Comparison of ENCODE assay signal across 17 mouse cellular contexts in genomic region chrX:74645466-74646323, GRCm38 (mm10). TPM values are rescaled to one million over a fixed set of nuclear protein-coding genes. Genes with fewer than 3 reads are reported as not detected.
A peak's percentile ranks its signal among the peaks of the same experiment; 100 is the strongest.
DNase-seq lines count a peak whose midpoint lies in the region; ATAC-seq lines count a peak whose summit lies in the region.
"Not testable (repeated sequence)": the region's sequence is repeated elsewhere in the genome, so short reads cannot be mapped to it uniquely, and the experiment has no call there.
"Had no signal": no experiment of that assay in that cellular context is flagged by ENCODE, and none has a peak within 500 bp of the region (broad histone marks: within the 10 kb centered on the region; RNA-seq: fewer than 3 reads in every experiment).

Gm5640 (minus strand) TSS chrX:74645635.

- not testable (repeated sequence) for H3K4me2 ChIP-seq in liver, embryonic 16.5 days (ENCODE audit: low read depth, low read length); midbrain, embryonic 13.5 days (replicated peaks)

- H3K9me3 ChIP-seq in liver, embryonic 16.5 days (replicated peaks; ENCODE audit: control insufficient read depth, low read length); midbrain, embryonic 13.5 days: not testable (repeated sequence)

- H3K4me1 ChIP-seq in liver, embryonic 16.5 days (ENCODE audit: control insufficient read depth, low read depth, low read length); midbrain, embryonic 13.5 days (replicated peaks): not testable (repeated sequence)

- ATAC-seq in common myeloid progenitor, adult 5-6 weeks (replicated peaks; ENCODE audit: low read depth, poor library complexity, severe bottlenecking): peak; percentile 84
- ATAC-seq in granulocyte monocyte progenitor cell, adult 5-6 weeks (replicated peaks; ENCODE audit: poor library complexity, severe bottlenecking): peak; percentile 88
- peak; percentile 21; the same call in 1 of the 2 replicates for ATAC-seq in liver, embryonic 16.5 days (ENCODE audit: low read depth)
- ATAC-seq in midbrain, embryonic 13.5 days: peak; percentile 92

- H3K27me3 ChIP-seq in liver, embryonic 16.5 days (ENCODE audit: control insufficient read depth, insufficient read depth, low read depth, low read length); midbrain, embryonic 13.5 days: not testable (repeated sequence)

- peak; percentile 0 for DNase-seq in Muller cell, postnatal 12 days (ENCODE audit: inconsistent ontology term)
- DNase-seq in induced T-regulatory cell, adult 2 months (ENCODE audit: low read depth): peak; percentile 0
- peak; percentile 0 for DNase-seq in kidney, postnatal 14 days
- DNase-seq in right cerebral cortex, postnatal 4 days: peak; percentile 4

- H3K9ac ChIP-seq in liver, embryonic 16.5 days (ENCODE audit: low read depth, low read length); midbrain, embryonic 13.5 days (replicated peaks): not testable (repeated sequence)

- not testable (repeated sequence) for H3K27ac ChIP-seq in liver, embryonic 16.5 days (ENCODE audit: low read length); midbrain, embryonic 13.5 days

- WGBS in liver, embryonic 16.5 days (ENCODE audit: insufficient replicate concordance): 46% methylated on average over 2 of the region's 5 CpGs
- WGBS in midbrain, embryonic 13.5 days: 51% methylated on average over 4 of the region's 5 CpGs

- H3K36me3 ChIP-seq in liver, embryonic 16.5 days (ENCODE audit: control insufficient read depth, insufficient read depth); midbrain, embryonic 13.5 days: not testable (repeated sequence)

- not testable (repeated sequence) for H3K4me3 ChIP-seq in liver, embryonic 16.5 days (ENCODE audit: low read depth, low read length); midbrain, embryonic 13.5 days (replicated peaks)

RNA-seq across cellular contexts. Expression of gene Gm5640, which starts in this region (rescaled TPM):
- not detected in 2 replicates for total RNA-seq in common myeloid progenitor, adult 5-6 weeks (2017)
- not detected in 2 replicates for total RNA-seq in granulocyte monocyte progenitor cell, adult 5-6 weeks (2014; fragmentation: Nextera tagmentation)
- not detected in 2 replicates for total RNA-seq in granulocyte monocyte progenitor cell, adult 5-6 weeks (2017)
- polyA plus RNA-seq in liver, embryonic 16.5 days (2015; fragmentation: Nextera tagmentation; extraction: Ambion mirVana): 0.09 TPM in 1 of 2 replicates, not detected in the other
- 0.17 and 0.19 TPM in 2 replicates for polyA plus RNA-seq in midbrain, embryonic 13.5 days (2015; fragmentation: Nextera tagmentation; extraction: Ambion mirVana)
- total RNA-seq: gastrocnemius, postnatal 25 days; MEL had no signal
- polyA plus RNA-seq: activated CD4-positive, CD25-positive, alpha-beta regulatory T cell, adult 4 months; embryonic facial prominence, embryonic 12.5 days; forebrain, embryonic 10.5 days; heart, embryonic 14.5 days; inflammation-experienced regulatory T-cells, adult 6 months; limb, embryonic 11.5 days; lung, embryonic 15.5 days had no signal

Comparison
In these comparisons a context has a peak if more than half of its experiments do, and no peak if none do; other contexts are left out.
1. Peak in ATAC-seq in common myeloid progenitor, adult 5-6 weeks; RNA of the gene not detected or under 1 TPM.
2. Peak in ATAC-seq in granulocyte monocyte progenitor cell, adult 5-6 weeks; RNA of the gene not detected or under 1 TPM.
3. Peak in ATAC-seq in liver, embryonic 16.5 days; RNA of the gene not detected or under 1 TPM.
4. Peak in ATAC-seq in midbrain, embryonic 13.5 days; RNA of the gene not detected or under 1 TPM.
5. ATAC-seq: peak in every context shown above with its lines; median percentile 92 in midbrain, embryonic 13.5 days; 88 in granulocyte monocyte progenitor cell, adult 5-6 weeks; 84 in common myeloid progenitor, adult 5-6 weeks; 21 in liver, embryonic 16.5 days.